Mouse (Mus musculus) cortical plate, adult 2 months (tissue): ENCODE results near the gene Gm18596.

ENCODE experiments used
- CTCF ChIP-seq: fragments of 200-500 bp; IDR thresholded peaks from 2 replicates; pipeline ENCODE4 v1.5.1; 2011; ENCODE audit warnings: mild to moderate bottlenecking, control low read depth, low read length; ENCODE audit not compliant: insufficient read depth; ENCODE audit errors: extremely low read depth
- POLR2A ChIP-seq: fragments of 200-500 bp; IDR thresholded peaks from 2 replicates; pipeline ENCODE4 v1.6.1; 2011; ENCODE audit warnings: mild to moderate bottlenecking, low read length, control low read depth; ENCODE audit not compliant: insufficient read depth; ENCODE audit errors: extremely low read depth

DNA sequence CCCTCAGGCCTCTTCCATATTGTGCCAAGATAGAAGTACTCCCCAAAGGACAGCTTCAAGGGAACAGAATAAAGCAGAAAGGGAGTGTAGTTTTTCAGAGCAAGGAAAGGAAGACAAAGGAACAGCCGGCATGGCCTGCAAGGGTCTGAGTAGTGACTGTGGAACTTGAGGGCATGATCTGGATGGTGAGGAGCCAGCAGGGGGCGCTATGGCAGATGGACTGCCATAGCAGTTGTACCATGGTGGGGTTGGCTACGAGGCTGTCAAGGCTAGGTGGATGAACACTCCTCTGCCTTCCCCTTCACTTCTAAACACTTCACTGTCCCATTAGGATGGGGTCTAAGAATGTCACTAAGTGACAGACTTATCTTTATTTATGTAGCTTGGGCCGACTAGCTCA is 13.2 kb downstream of the Gm18596 start:
- TF ChIP-seq CTCF: peak; percentile 22
- no peak for TF ChIP-seq POLR2A
